Mouse (Mus musculus) MEL (cell line): ENCODE results near the gene Tmem116.

Experiments used
- CHD1 ChIP-seq: IDR thresholded peaks from 2 replicates; pipeline ENCODE4 v1.6.1; 2012; ENCODE audit warnings: low read depth, mild to moderate bottlenecking, inconsistent platforms, low read length, improper control_type of control experiment
- CTCF ChIP-seq, 3 experiments: IDR thresholded peaks in 2 of 3; conservative IDR thresholded peaks in 1 of 3; 2 replicates each; pipeline ENCODE4 v1.5.1; 2011 to 2012; ENCODE audit warnings: low read length in 3 of 3, low read depth in 2 of 3, mild to moderate bottlenecking in 2 of 3, improper control_type of control experiment in 1 of 3, inconsistent platforms in 1 of 3, mixed read lengths in 1 of 3, moderate library complexity in 1 of 3; ENCODE audit not compliant: control insufficient read depth in 1 of 3, insufficient read depth in 1 of 3, poor library complexity in 1 of 3, severe bottlenecking in 1 of 3
- ETS1 ChIP-seq: IDR thresholded peaks from 2 replicates; pipeline ENCODE4 v1.6.1; 2012; ENCODE audit warnings: low read depth, mild to moderate bottlenecking, inconsistent platforms, low read length, improper control_type of control experiment, moderate library complexity
- GATA1 ChIP-seq: IDR thresholded peaks from 2 replicates; pipeline ENCODE4 v1.6.1; 2011; ENCODE audit warnings: low read depth, low read length, improper control_type of control experiment
- NRF1 ChIP-seq: IDR thresholded peaks from 2 replicates; pipeline ENCODE4 v1.6.1; 2014; ENCODE audit warnings: low read depth, mild to moderate bottlenecking, inconsistent platforms, low read length, improper control_type of control experiment, moderate library complexity; ENCODE audit not compliant: poor library complexity, insufficient read depth, severe bottlenecking
- POLR2A ChIP-seq, 2 experiments: IDR thresholded peaks; 2 replicates each; pipeline ENCODE4 v1.6.1; 2011 to 2012; ENCODE audit warnings: low read length in 2 of 2, mild to moderate bottlenecking in 2 of 2, control low read depth in 1 of 2, improper control_type of control experiment in 1 of 2, low read depth in 1 of 2, moderate library complexity in 1 of 2; ENCODE audit not compliant: control insufficient read depth in 1 of 2, insufficient read depth in 1 of 2, poor library complexity in 1 of 2
- POLR2AphosphoS2 ChIP-seq: IDR thresholded peaks from 2 replicates; pipeline ENCODE4 v1.6.1; 2011; ENCODE audit warnings: low read length, improper control_type of control experiment
- TBP ChIP-seq: IDR thresholded peaks from 2 replicates; pipeline ENCODE4 v1.8.0; 2011; ENCODE audit warnings: low read depth, low read length, improper control_type of control experiment
- UBTF ChIP-seq: IDR thresholded peaks from 2 replicates; pipeline ENCODE4 v1.6.1; 2012; ENCODE audit warnings: low read depth, mild to moderate bottlenecking, inconsistent platforms, low read length, improper control_type of control experiment, moderate library complexity, borderline replicate concordance; ENCODE audit not compliant: insufficient read depth
- USF2 ChIP-seq, 2 experiments: IDR thresholded peaks; 2 replicates each; pipeline ENCODE4 v1.6.1; 2011 to 2012; ENCODE audit warnings: improper control_type of control experiment in 2 of 2, low read length in 2 of 2, borderline replicate concordance in 1 of 2, inconsistent platforms in 1 of 2, low read depth in 1 of 2, mild to moderate bottlenecking in 1 of 2; ENCODE audit not compliant: insufficient read depth in 1 of 2
- ZC3H11A ChIP-seq: IDR thresholded peaks from 2 replicates; pipeline ENCODE4 v1.6.1; 2012; ENCODE audit warnings: low read depth, mild to moderate bottlenecking, inconsistent platforms, low read length, improper control_type of control experiment
- ZNF384 ChIP-seq: IDR thresholded peaks from 2 replicates; pipeline ENCODE4 v1.6.1; 2012; ENCODE audit warnings: low read depth, mild to moderate bottlenecking, inconsistent platforms, low read length, improper control_type of control experiment

- TF ChIP-seq CTCF (IDR thresholded peaks at IDR 0.05 in 2 of 3, conservative IDR thresholded peaks at IDR 0.05 in 1 of 3; ENCODE audit: control insufficient read depth in 1 of 3, insufficient read depth in 1 of 3, low read depth in 2 of 3, low read length in 3 of 3, poor library complexity in 1 of 3, severe bottlenecking in 1 of 3) (no peak), POLR2A (IDR thresholded peaks at IDR 0.05; ENCODE audit: control insufficient read depth in 1 of 2, insufficient read depth in 1 of 2, low read depth in 1 of 2, low read length in 2 of 2, poor library complexity in 1 of 2) (no peak), GATA1 (no peak), USF2 (IDR thresholded peaks at IDR 0.05; ENCODE audit: borderline replicate concordance in 1 of 2, insufficient read depth in 1 of 2, low read depth in 1 of 2, low read length in 2 of 2) (no peak), NRF1 (no peak), ETS1 (no peak), TBP (no peak), ZNF384 (no peak), POLR2AphosphoS2 (no peak), CHD1 (no peak), ZC3H11A (no peak), UBTF (no peak)
These were observed 88.4 kb downstream of the Tmem116 start for GRCm38 (mm10) chr5:121540066-121540465.
